Mouse (Mus musculus): ENCODE data around the gene Dnajc5.

Dnajc5 gene

DNA sequence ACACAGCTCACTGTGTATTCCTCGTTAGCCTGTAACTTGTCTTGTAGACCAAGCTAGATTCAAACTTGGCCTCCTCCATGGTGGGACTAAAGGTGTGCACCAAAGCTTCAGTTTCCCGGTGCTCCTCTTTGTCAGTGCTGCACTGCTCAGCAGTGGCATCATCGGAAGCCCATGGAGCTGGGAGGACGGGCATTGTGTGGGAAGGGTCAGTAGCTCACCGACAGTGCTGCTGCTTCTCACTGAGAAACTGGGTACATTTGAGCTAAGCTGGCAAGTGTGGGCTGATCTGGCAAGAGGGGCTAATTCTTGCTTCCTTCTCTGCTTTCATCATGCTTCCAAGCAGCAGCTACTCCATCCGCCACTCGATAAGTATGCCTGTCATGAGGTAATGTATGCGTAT is 9.1 kb upstream of the Dnajc5 start:
- DNase-seq (ENCODE audit: low read depth, low spot score): no peak

DNA sequence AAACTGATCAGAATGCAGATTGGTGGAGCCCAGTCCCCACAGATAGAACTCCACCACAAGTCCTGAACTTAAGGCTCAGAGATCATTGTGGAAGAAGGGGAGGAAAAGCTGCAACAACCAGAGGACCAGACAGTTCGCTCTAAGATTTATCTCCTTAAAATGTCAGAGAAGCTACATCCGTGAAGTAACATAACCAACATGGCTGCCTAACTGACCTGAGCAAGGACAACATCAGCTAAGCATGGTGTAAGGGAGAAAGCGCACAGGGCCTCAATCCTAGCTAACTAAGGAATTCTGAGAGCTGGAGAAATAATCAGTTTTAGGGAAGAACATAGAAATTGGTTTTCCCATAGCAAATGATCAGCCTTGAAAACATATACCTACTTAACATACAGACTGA is 1.1 kb upstream of the Dnajc5 start:
- no peak for DNase-seq (ENCODE audit: low read depth, low spot score)

DNA sequence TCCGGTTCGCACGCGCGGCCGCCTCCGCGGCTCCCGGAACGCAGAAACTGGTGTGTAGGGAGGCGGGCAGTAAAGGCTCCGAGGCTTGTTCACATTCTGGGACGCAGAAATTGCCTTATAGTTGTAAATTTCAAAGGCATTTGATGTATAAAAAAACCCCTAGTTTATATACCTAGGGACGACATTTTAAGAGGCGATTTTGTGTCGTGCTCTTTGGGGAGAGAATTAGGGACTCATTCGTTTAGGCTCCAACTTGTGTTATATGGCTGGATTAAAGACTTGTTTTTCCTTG is 597 bp downstream of the Dnajc5 start:
- no peak for DNase-seq (ENCODE audit: low read depth, low spot score)

DNA sequence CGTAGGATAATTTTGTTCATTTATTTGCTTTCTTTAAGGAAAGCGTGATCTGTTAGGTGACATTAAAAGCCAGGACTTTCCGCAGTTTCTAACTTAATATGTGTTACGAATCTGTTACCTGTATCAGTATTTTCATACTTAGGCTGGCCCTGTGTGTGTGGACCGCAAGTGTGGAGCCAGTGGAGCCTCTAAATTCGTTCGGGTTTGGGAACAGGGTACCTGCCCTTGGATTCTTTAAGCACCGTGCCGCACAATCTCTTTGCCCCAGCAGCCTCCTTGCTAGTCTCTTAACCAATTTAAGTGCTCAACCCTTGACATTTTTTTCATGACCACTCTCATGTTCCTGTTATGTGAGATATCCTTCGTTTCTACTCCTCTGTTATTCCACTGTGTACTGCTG is 1.2 kb downstream of the Dnajc5 start:
- DNase-seq (ENCODE audit: low read depth, low spot score): no peak

DNA sequence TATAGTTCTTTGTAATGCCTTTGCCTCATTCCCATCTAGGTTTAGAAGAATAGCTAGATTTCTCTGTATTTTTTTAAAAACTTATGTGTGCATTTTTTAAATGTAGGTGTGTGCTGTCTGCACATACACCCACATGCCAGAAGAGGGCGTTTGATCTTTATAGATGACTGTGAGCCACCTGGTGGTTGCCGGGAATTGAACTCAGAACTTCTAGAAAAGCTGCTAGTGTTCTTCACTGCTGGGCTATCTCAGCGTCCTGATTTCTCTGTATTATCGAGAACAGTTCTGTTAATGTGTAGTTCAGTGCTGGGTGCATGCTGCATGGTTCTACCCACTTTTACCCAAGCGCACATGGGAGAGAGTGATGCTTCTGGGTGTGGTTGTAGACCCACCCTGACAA is 2.5 kb downstream of the Dnajc5 start:
- no peak for DNase-seq (ENCODE audit: low read depth, low spot score)

DNA sequence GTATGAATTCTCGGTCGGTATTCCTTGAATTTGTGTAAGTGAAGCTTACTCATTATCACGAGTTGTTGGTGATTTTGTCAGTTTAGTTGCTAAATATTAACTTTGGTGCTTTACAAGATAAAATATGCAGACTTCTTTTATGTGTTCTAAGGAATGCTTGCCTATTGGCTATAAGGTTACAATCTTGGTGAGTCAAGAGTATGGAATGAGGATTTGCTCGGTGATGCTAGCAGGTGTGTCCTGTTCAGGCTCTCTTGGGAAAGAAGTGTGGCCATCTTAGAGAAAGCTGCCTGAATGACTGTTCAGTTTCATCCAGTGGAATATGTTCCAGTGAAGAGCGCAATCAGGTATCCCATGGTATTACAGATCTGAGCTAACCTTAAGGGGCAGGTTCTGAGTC is 5.2 kb downstream of the Dnajc5 start:
- DNase-seq (ENCODE audit: low read depth, low spot score): no peak

DNA sequence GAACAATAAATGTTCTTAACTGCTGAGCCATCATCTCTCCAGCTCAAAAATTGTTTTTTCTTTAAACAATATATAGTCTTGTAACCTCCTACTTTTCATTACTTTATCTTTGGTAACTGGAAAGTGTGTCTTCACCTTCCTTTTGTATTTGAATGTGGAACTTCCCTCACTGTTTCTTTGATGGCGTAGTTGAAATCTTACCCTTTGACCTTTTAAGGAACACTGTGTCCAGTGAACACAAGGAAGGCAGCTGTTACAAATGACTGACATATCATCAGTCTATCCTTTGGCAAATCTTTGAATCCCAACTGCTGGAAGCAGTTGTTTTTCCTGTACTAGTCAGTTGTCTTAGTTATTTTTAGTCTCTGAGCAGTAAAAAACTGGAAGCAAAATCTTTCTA is 8.8 kb downstream of the Dnajc5 start:
- DNase-seq (ENCODE audit: low read depth, low spot score): no peak

DNA sequence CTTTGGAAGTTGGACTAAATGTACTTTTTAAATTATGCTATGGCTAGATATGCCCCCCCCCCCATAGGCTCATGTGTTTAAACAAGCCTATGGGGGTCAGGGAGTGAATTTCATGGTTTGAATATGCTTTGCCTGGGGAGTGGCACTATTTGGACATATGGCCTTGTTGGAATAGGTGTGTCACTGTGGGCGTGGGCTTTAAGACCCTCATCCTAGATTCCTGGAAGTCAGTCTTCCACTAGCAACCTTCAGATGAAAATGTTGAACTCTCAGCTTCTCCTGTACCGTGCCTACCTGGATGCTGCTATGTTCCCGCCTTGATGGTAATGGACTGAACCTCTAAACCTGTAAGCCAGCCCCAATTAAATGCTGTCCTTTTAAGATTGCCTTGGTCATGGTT is 12.3 kb downstream of the Dnajc5 start:
- no peak for DNase-seq (ENCODE audit: low read depth, low spot score)

DNA sequence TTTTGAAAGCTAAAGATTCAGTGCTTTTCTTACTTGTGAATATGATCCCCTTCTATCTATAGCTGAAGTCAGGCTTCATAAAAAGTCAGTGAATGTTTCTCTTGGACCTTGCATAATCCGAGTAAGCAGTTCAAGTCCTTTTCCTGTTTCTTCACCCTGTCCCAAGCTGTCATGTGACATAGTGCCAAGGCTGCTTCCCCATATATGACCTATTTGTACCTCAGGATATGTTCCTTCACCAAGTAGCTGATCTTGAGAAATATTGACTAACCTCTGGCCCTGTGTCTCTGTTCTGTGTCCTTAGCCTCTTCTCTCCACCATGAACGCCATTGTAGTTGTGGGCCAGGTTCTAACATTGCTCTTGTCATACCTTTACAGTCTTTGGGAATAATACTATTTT is 16.1 kb downstream of the Dnajc5 start:
- DNase-seq (ENCODE audit: low read depth, low spot score): no peak

DNA sequence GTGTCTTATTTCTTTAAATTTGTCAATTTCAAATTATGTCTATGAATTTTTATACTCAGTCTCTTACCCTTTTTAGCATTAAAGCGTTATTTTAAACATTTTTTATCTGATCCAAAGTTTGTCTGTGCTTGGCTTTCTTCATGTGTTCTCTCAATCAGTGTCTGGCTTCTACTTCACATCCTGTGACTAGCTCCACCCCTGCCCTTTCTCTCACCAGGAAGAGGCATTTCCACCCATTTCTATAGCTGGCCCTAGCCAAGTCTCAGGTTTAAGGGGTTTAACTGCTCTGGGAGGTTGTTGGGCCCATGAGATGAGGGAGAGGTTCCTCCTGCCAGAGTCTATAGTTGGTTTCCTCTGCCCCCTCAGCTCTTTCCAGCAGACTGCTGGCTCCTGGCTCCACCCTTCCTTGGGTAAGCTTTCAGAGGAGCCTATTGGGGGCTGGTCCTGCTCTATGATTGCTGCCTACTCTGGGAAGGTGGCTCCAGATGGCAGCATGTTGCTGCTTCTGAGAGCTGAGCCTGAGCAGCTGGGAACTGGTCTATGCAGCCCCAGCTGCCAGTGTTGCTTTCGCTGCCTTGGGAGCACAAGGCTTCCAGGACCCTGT is 17.3 kb downstream of the Dnajc5 start:
- DNase-seq (ENCODE audit: low read depth, low spot score): no peak

DNA sequence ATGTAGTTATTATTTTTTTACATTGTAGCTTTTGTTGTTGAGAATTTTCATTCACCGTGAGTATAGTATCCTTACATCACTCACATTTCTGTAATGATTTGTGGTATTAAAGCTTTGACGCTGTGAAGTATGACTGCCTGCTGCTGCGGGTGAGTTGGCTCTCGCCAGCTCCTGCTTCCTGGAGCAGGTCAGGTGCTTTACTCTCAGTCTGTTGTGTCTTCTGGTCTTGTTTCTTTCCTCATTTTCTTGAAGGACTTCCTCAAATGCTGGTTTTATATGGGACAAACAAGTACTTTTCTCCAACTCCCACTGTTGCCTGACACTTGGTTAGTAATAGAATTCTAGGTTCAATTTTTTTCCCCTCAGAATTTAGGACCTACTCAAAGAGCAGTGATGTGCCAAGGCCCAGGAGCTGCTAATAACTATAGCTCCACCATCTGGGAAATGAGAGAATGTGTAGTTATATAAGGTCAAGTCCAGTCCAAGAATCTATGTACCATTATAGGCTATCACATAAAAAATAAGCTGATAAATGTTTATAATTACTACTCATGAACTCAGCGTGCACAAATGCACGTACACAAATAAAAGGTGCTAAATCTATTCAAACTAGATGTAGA is 21.6 kb downstream of the Dnajc5 start:
- DNase-seq (ENCODE audit: low read depth, low spot score): no peak

DNA sequence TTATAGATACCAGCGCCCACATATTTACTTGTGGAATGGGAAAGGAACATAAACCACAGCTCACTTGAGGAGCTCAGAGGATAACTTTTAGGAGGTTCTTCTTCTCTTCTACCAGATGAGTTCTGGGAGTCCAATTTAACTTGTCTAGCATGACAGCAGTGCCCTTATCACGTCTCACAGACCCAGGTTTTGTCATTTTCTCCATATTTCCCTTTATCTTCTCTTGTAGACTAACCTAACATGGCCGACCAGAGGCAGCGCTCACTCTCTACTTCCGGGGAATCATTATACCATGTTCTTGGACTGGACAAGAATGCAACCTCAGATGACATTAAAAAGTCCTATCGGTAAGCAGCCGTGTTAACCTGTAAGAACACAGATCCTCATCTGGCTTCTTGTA is 25.9 kb downstream of the Dnajc5 start:
- DNase-seq (ENCODE audit: low read depth, low spot score): no peak

DNA sequence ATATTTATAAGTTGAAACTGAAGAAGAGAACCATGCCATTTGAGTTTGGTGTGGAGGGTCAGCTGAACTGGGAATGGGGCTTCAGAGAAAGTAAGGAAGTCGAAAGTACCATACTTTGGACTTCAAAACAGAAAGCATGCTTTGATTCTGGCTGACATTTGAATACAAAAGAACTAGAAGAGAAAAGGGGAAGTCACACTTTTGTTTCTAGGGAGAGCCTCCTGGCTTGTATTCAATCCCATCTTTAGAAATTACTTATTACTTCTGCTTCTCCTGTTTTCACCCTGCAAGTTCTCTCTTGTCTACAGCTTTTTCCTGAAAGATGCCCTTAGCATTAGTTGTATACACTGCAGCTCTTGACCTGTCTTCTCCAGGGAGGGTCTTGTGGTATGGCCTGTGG is 27.9 kb downstream of the Dnajc5 start:
- no peak for DNase-seq (ENCODE audit: low read depth, low spot score)

DNA sequence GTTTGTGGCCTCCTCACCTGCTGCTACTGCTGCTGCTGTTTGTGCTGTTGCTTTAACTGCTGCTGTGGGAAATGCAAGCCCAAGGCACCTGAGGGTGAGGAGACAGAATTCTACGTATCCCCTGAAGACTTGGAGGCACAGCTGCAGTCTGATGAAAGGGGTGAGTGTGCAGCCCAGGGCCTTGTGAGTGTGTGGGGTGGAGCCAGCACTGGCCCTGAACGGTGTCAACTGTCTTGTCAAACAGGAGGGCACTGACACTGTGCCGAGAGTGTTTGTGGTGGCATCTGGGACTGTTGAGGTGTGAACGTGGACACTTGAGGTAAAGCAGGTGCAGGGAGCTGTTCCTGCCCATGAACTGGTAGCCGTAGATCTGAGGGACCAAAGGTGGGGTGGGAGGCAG is 28.4 kb downstream of the Dnajc5 start:
- DNase-seq (ENCODE audit: low read depth, low spot score): no peak

DNA sequence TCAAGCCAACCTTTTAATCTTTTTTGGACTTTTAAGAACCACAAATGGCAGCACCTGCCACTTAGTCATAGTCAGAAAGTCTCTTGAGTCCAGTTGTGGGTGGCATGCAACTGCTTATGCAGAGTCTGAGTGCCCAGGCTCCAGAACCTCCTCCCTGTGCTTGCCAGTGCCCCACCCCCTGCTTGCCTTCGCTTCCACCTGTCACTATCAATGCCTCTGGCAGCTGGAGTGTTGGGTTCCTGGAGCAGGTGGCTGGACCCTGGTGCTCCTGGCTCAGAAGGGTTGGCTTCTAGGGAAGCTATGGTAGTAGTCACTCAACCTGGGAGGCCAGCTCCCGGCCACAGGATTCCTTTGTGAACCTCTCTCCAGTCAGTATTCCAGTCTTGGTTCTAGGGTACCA is 29.9 kb downstream of the Dnajc5 start:
- no peak for DNase-seq (ENCODE audit: low read depth, low spot score)

DNA sequence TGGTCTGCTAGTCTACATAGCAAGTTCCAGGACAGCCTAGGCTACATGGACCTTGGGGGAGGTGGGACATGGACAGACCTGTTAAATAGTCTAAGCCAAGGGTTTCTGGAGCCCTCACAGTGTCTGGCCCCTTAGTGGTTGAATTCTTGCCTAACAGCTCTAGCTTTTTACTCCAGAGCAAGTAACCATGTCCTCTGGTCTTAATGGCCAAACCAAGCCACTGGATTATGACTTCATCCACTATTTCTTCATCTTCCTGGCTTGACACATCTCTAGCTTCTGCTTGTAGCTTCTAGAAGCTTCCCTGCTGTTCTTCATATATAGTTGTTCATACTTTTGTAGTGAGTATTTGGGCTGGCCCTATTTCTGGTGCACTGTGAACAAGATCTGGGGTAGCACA is 33.5 kb downstream of the Dnajc5 start:
- no peak for DNase-seq (ENCODE audit: low read depth, low spot score)

DNA sequence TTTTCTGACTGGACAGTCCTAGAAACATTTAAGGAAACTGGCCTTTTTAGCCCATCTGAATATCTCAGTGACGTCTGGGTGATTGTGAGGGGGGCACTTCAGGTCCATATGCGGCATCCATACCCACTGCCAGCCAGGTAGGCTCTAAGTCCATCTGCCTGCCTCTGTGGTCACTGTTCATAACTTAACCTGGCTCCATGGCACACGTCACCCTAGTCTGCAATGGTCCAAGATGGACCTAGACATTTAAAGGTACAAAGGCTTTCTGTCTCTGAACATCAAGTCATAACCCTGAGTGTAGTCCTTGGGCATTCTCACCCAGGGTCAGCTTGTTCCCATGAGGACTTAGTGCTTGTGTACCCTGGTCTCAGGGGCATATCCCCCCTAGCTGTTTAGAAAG is 47.1 kb downstream of the Dnajc5 start:
- no peak for DNase-seq (ENCODE audit: low read depth, low spot score)

DNA sequence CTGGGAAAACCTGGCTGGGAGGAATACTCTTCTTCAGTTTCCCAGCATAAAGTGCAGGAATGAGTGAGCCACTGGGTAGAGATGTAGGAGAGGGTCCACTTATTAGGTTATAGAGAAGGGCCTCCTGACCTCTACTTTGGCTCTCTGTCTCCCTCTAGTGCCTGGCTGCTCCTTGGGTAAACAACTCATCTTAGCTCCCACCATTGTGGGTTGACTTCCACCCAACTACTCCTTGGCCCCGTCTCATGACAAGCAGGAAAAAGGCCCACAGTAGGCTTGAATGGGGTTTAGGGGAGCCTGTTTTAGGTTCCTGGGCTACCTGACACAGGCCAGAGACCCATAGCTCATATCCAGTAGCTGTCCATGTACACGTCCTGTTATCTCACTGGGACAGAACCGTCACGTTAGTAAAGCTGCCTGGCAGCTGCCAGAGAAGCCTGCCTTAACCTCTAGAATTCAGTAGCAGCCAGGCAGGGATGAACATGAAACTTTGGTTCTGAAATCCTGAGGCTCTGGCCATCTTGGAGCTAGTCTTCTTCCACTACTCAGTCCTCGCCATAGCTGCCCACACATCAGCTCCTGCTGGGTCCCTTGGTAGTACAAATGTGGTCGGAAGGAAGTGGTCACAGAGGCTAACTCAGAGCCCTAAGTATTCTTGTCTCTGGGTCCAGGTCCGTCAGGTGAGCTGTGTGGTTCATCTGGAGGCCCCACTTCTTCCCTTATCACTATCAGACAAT is 48.2 kb downstream of the Dnajc5 start:
- DNase-seq (ENCODE audit: low read depth, low spot score): no peak

DNA sequence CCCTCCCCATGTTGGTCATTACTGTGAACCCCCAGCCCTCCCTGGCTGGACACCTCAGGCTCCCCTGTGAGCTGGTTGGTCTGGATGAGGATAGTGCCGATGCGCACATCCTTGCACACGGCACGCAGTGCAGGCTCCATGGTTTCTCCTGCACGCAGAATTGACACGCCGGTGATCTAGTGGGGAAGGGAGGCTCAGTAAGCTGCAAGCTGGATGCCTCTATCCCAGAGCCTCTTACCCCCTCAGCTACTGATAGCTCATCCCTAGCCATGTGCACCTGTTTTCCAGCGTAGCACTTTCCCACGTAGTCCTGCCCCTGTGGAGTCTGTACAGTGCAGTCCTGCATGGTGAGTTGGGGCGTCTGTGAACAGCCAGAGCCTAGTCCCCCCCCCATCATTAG is 49.6 kb downstream of the Dnajc5 start:
- no peak for DNase-seq (ENCODE audit: low read depth, low spot score)

DNA sequence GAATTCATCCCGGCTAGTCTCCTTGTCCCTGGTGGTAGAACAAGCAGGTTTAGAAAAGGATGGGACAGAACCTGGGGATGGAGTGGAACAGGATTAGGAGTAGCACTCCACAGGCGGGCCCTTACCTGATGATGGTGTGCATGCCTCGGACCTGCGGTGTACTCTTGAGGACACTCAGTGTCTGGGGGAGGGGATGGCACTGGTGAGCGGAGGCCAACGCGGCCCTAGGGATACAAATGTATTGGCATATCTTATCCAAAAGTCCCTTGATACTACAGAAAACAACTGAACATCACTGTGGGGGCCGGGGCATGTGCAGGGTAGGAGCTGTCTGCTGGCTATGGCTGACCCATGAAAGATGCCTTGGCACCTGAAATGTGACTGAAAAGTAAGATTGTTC is 50.1 kb downstream of the Dnajc5 start:
- DNase-seq (ENCODE audit: low read depth, low spot score): no peak

DNA sequence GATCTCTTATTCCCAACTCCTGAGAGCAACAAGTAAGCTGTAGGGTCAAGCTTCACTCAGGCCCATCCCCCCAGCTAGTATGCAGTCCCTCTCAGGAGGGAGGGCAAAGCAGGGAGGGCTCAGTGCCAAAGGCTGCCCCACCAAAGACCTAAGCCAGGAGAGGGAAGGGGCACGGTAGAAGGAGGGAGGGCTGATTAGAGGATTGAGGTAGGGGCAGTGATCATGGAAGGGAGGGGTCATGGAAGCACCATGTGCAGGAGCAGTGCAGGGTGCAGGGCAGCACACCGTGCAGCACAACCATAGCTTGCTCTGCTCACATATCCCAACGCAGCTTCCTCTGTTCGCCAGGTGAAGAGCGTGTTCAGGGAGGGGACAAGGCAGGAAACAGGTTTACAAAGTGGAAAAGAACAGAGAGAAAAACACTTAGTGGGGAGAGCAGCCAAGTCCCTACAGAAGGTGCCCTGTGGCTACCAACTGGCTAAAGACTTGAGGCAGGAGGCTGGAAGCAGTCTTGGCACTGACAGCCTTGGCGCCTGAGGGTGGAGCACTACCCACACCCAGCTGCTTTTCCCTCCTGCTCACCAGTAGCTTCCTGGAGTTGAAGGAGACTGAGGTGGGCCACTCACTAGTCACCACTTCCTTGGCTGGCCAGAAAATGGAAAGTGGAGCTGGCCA is 50.8 kb downstream of the Dnajc5 start:
- no peak for DNase-seq (ENCODE audit: low read depth, low spot score)

DNA sequence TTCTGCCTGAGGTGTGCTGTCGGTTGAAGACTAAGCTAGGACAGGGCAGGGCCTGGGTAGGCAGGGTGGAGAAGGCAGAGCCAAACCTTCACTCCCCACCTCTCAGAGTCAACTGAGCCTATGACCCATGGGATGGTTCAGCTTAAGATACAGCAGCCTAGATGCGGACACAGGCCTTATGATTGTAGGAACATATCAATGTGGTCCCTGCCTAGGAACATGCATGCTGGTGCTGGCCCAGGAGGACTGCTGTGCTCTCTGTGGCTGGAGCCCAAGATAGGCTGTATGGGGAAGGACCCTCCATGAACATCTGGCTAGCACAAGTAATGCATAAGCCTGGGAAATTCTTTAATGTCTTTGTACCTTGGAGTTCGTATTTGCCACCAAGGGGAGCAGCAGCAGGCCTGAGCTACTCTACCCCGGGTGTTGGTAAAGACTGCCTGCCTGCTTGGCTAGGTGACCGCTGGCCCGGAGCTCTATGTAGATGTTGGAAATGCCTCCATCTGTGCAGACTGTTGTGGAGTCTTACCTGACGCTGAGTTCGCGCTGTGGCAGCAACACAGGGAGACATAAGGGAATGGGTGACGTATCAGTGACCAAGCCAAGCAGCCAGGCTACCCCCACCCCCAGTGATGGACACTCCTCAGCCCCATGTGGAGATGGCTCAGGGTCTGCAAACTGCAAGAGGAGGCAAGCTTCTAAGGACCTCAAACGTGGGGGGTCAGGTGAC is 51.8 kb downstream of the Dnajc5 start:
- DNase-seq (ENCODE audit: low read depth, low spot score): no peak

Data from retina, adult 2 months (tissue).